Mouse (Mus musculus) yolk sac, embryonic 10.5 days (tissue): ENCODE results near the gene Nol3.

Experiments used
- DNase-seq: peaks from one replicate; pipeline ENCODE4 v3.0.0-alpha.2; 2017; ENCODE audit warnings: low spot score

Gene Nol3

GRCm38 (mm10) chr8:105263244-105263912 is 12.6 kb upstream of the Nol3 start:
- no peak for DNase-seq

- DNase-seq: peak; percentile 84
Observed at GRCm38 (mm10) chr8:105264024-105264982, 11.6 kb upstream of the Nol3 start, which contains the start of the genes Tradd and Fbxl8. TSS of gene Tradd (minus strand) at chr8:105264609. TSS of gene Fbxl8 (plus strand) at chr8:105264648.

- peak; percentile 36 for DNase-seq
Observed at GRCm38 (mm10) chr8:105265128-105265527, 10.8 kb upstream of the Nol3 start.

- DNase-seq: no peak
Observed at GRCm38 (mm10) chr8:105266775-105267174, 9.2 kb upstream of the Nol3 start.

GRCm38 (mm10) chr8:105268342-105269074 is 7.4 kb upstream of the Nol3 start:
- peak; percentile 74 for DNase-seq

- DNase-seq: peak; percentile 67
Observed at GRCm38 (mm10) chr8:105269075-105269458, 6.9 kb upstream of the Nol3 start.

- peak; percentile 76 for DNase-seq
Observed at GRCm38 (mm10) chr8:105269461-105269947, 6.4 kb upstream of the Nol3 start, which contains the start of gene Hsf4. TSS of gene Hsf4 (plus strand) at chr8:105269801.

- no peak for DNase-seq
Observed at GRCm38 (mm10) chr8:105270101-105270915, 5.6 kb upstream of the Nol3 start.

GRCm38 (mm10) chr8:105270916-105271186 is 5.1 kb upstream of the Nol3 start:
- no peak for DNase-seq

GRCm38 (mm10) chr8:105275387-105275786 is 553 bp upstream of the Nol3 start:
- no peak for DNase-seq

GRCm38 (mm10) chr8:105276292-105277120 is 566 bp downstream of the Nol3 start:
- DNase-seq: peak; percentile 64

GRCm38 (mm10) chr8:105278911-105279334 is 3.0 kb downstream of the Nol3 start:
- DNase-seq: no peak

GRCm38 (mm10) chr8:105280567-105280966 is 4.6 kb downstream of the Nol3 start:
- no peak for DNase-seq

- no peak for DNase-seq
Observed at GRCm38 (mm10) chr8:105281821-105282220, 5.9 kb downstream of the Nol3 start.

GRCm38 (mm10) chr8:105282239-105282638 is 6.3 kb downstream of the Nol3 start:
- DNase-seq: no peak

GRCm38 (mm10) chr8:105283074-105283473 is 7.1 kb downstream of the Nol3 start:
- peak; percentile 41 for DNase-seq

GRCm38 (mm10) chr8:105285514-105285913 is 9.6 kb downstream of the Nol3 start:
- DNase-seq: no peak

- no peak for DNase-seq
Observed at GRCm38 (mm10) chr8:105286907-105287306, 11.0 kb downstream of the Nol3 start.

- no peak for DNase-seq
Observed at GRCm38 (mm10) chr8:105288231-105288630, 12.3 kb downstream of the Nol3 start.

GRCm38 (mm10) chr8:105288958-105289732 is 13.2 kb downstream of the Nol3 start:
- peak; percentile 91 for DNase-seq
